Mouse (Mus musculus) MEL-GATA-1-ER (cell line): ENCODE measurements around the gene Sp3.
A peak's percentile ranks its signal among the peaks of the same experiment; 100 is the strongest.
"Not testable (repeated sequence)": the region's sequence is repeated elsewhere in the genome, so short reads cannot be mapped to it uniquely, and the experiment has no call there.

ENCODE experiments used
- DNase-seq: peaks from one replicate; pipeline ENCODE4 v3.0.0-alpha.2; 2012; ENCODE audit warnings: low read depth; ENCODE audit errors: extremely low read depth

Gene Sp3

DNA sequence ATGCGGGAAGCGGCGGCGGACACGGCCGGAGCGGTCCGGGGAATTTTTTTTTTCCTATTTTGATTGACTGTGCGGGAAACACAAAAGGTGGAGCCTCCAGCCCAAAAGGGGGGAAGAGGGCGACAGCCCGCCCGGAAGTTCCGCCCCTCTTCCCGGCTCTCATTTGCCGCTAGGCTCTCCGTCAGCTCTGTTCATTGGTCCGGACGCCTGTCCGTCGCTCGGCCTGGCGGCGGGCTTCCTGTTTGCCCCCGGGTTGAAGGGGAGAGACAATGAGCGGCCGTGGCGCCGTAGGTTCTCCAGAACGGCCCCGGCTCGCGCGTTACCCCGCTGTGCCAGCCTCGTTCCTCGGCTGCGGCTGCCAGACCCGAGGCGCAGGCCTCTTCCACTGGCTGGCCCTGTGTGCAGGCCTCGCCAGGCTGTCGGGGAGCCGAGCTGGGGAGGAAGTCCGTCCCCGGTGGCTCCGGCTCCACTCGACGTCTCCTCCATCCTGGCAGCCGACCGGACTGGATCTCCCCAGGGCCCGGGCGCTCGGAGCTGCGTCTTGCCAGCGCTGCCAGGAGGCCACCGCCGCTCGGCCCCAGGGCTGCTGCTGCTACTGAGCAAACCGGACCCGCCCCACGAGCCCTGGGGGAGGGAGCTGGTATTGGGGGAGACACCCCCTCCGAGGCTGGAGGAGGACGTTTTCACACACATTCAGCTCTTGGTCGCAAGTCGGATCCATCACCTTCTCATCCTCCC is at the start of gene Sp3:
Gene Sp3, minus strand, starts transcription at position 110 of the 738 bp plus-strand sequence.
- DNase-seq: peak; percentile 91

- no peak for DNase-seq
Measured at GRCm38 (mm10) chr2:73029846-73030245, 49.6 kb upstream of the Sp3 start.

GRCm38 (mm10) chr2:73028019-73028418 is 47.8 kb upstream of the Sp3 start:
- no peak for DNase-seq

- DNase-seq: no peak
Measured at GRCm38 (mm10) chr2:73027126-73027525, 46.9 kb upstream of the Sp3 start.

- peak; percentile 92 for DNase-seq
Measured at GRCm38 (mm10) chr2:73023803-73024202, 43.6 kb upstream of the Sp3 start.

- no peak for DNase-seq
Measured at GRCm38 (mm10) chr2:73021046-73021445, 40.8 kb upstream of the Sp3 start.

DNA sequence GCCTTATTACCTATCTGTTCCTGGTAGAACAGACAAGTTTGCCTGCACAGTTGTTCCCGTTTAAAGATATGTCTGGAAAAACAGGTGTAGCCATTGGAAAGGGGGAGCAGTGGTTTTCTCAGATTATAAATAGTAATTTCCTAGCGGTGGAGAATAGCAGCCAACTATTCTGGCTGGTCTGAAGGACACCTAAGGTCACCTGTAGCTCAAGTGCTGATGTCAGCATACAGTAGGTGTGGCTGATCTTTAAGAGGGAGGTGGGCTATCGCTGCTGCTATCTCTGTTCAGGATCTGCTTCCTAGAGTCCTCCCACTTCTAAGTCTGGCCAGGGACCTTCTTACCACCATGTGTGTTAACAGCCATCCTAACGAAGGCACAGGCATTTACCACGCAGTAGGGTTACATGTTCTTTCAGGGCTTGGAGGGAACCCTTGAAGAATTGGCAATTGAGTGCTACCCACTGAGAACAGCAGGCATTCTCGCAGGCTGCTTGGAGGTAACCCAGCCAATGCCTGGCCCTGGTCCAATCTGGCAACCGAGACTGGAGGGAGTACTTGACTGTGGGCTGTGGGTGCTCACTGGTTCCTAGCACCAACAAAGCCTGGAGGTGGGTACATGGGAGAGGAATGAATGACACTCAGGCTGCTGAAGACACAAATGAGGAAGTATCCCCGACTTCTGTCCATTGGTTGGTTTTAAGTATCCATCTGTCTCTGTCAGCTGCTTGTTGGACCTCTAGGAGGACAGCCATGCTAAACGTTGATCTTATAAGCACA is 39.3 kb upstream of the Sp3 start:
- no peak for DNase-seq

DNA sequence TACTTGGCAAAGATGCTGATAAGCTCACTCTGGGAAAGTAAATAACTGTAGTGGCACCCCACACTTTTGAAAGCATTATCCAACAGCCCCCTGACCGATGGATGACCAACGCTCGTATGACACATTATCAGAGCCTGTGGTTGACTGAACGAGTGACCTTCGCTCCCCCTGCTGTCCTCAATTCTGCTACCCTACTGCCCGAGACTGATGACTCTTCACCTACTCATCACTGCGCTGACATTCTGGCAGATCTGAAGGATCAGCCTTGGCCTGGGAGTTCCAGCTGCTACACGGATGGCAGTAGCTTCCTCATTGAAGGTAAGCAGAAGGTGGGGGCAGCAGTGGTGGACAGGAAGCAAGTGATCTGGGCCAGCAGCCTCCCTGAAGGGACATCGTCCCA is 33.8 kb upstream of the Sp3 start:
- not testable (repeated sequence) for DNase-seq

DNA sequence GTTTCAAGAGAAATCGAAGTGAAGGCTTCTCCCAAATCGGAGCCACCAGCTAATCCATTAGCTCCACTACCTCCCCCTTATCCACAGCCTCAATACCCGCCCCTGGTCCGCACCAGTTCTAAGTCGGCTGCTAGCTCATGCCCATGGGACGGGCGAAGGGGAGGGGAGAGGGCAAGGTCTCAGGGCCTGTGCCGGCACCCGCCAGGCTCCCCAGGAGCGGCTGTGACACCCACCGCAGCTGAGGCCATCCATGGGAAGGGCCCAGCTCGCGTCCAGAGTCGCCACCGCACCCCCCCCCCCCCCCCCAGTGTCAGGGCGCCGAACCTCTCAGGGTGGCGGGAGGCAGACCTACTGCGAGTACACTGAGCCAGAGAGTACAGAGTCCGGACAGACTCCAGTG is 32.4 kb upstream of the Sp3 start:
- no peak for DNase-seq

- no peak for DNase-seq
Measured at GRCm38 (mm10) chr2:73007472-73007871, 27.2 kb upstream of the Sp3 start.

GRCm38 (mm10) chr2:73005611-73006515 is 25.6 kb upstream of the Sp3 start:
- DNase-seq: peak; percentile 37

GRCm38 (mm10) chr2:73003751-73004717 is 23.8 kb upstream of the Sp3 start:
- no peak for DNase-seq

GRCm38 (mm10) chr2:73003049-73003448 is 22.8 kb upstream of the Sp3 start:
- peak; percentile 82 for DNase-seq

GRCm38 (mm10) chr2:73002451-73002850 is 22.2 kb upstream of the Sp3 start:
- no peak for DNase-seq

GRCm38 (mm10) chr2:73001994-73002393 is 21.7 kb upstream of the Sp3 start:
- no peak for DNase-seq

DNA sequence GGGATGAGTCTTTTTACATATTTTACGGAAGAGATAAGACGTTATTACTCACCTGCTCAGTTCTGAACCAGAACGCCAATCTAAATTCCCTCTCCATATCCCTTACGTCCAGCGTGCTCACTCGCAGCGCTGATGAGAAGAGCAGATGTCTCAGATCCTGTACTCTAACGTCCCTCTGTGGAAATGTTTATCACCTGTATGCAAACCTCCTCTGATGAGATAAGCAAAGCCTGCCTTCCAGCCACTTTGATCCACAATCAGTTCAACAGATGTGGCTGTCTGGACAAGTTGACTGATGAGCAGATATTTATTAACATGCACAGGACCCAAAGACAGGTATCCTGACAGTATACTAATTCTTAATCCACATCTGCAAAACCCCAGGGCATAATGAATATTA is 19.9 kb upstream of the Sp3 start:
- no peak for DNase-seq

DNA sequence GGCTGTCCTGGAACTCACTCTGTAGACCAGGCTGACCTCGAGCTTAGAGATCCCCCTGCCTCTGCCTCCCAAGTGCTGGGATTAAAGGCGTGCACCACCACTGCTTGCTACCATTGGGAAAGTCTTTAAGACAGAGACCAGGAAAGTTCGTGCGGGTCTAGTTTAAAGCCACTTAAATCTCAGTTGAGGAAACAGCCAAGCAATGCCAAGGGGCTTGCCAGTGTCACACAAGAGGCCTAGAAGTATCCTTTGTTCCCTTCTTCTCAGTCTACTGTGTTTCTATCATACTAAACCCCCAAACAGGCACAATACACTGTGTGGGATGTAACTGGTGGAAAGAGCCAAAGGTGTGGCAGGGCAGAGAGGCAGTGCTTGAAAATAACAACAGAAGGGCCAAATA is 17.3 kb upstream of the Sp3 start:
- DNase-seq: no peak

DNA sequence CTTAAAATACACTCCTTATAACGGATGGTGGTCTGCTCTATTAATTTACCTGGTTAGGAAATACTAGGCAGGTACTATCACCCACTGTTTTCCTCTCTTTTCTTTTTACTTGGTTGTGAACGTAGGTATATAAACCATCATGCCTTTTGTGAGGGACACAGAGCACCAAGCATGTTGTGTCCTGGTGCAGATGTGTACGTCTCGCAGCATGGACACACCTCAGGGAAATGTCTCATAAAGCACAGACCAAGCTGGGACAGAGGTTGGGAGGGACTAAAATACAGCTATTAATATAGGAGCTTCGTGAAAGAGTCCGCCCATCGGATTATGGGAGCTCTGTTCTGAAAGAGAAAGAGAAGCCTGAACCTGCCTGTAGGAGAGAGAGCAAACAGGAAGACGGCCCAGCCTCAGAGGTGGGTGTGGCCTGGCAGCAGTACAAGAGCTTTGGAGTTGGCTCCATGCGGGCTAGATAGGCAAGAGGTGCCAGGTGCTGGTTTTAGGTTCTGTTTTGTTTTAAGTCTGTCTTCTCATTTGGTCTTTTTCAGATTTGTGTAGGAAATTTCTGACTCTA is 16.6 kb upstream of the Sp3 start:
- no peak for DNase-seq

DNA sequence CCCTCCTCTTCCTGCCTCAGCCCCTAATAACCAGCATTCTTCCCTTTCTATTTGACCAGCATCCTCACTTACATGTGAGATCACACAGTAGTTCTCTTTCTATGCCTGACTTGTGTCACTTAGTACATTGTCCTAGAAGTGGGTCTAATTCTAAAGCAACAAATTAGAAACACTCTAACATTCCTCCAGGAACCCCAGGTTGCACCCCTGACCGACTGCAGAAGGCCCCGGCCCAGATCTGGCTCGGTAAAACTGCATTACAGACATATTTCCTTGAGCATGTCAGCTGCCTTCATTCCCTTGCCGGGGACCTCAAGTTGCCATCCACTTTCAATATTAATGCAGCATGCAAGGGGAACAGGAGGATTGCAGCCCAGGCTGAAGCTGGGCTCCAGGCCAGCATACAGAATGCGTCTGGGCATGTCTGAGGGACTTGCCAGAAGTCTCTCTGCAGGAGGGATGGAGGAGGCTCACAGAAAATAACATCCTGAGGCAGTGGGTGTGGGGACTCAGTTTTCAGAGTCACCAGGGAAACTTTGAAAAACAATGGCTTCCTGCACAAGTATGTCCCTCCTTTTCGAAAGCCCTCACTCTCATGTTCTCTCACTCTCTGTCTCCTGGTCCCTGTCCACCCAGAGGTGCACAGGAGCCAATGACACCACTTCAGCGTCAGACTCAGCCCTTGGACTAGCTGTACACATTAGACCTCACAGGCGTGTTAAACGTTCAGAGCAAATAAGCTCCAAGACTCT is 15.3 kb upstream of the Sp3 start:
- no peak for DNase-seq

DNA sequence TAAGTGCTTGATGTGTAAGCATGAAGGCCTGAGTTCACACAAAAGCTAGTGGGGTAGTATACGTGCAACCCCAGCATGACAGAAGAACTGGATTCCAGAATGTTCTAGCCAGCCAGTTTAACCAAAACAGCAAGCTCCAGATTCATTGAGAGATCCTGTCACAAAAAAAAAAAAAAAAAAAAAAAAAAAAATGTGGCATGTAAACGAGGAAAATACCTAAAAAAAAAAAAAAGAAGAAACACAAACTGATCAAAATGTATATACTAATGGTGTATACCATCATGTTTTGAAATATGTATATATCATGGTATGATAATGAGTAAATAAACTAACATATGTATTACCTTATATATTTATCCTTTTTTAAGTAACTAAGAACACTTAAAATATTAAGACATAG is 13.9 kb upstream of the Sp3 start:
- no peak for DNase-seq
